Mouse (Mus musculus): ENCODE measurements around the gene H2-DMb1.
"Not testable (repeated sequence)": the region's sequence is repeated elsewhere in the genome, so short reads cannot be mapped to it uniquely, and the experiment has no call there.

The H2-DMb1 gene

DNA sequence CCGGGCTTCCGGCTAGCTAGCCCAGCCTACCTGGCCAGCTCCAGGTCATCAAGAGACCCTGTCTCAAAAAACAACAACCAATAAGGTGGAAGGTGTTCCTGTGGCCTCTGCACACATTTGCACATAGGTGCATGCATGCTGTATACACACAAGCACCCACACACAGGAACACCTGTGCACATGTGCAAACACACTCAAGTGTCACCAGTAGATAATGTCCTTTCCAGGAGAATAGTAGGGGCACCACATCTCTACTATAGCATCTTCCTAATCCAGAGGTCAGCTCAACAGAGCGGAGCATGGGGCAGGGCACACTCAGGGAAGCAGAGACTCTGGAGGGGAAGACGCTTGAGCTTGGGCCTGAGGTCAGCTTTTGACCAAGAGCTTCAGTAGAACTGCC lies 8.7 kb upstream of the H2-DMb1 start:
- not testable (repeated sequence) for DNase-seq (ENCODE audit: low spot score)

DNA sequence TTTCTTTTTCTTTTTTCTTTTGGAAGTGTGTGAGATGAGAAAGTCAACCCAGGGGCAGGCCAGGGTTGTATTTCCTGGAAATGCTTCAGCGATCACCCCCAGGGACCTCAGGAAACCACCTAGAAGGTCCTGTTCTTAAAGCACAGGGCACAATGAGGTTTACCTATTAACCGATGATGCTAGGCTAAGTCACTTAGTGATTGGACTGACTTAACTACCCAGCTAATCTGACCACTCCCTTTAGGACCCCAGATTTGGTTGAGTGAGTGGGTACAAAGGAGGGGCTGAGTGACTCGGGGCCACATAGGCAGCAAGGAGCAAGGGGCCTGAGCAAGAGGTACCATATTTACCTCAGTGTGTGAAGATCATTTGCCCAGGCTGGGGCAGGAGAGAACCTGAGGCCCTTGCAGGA lies 7.9 kb upstream of the H2-DMb1 start:
- no peak for DNase-seq (ENCODE audit: low spot score)

DNA sequence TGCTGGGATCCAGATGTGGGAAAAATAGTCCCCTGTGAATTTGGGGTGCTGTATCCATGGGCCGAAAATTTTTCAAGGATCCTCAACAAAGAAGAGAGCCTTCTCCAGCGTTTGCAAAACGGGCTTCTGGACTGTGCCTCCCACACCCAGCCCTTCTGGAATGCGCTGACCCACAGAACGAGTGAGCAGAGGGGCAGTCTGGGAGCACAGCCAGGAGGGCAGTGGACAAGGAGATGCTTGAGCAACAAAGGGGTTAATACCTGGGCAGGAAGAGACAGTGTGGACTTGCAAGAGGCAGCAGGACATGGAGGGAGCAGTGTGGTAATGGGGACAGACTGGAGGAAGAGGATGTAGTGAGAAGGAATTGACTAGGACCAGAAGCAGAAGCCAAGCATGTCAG lies 2.7 kb downstream of the H2-DMb1 start:
- no peak for DNase-seq (ENCODE audit: low spot score)

DNA sequence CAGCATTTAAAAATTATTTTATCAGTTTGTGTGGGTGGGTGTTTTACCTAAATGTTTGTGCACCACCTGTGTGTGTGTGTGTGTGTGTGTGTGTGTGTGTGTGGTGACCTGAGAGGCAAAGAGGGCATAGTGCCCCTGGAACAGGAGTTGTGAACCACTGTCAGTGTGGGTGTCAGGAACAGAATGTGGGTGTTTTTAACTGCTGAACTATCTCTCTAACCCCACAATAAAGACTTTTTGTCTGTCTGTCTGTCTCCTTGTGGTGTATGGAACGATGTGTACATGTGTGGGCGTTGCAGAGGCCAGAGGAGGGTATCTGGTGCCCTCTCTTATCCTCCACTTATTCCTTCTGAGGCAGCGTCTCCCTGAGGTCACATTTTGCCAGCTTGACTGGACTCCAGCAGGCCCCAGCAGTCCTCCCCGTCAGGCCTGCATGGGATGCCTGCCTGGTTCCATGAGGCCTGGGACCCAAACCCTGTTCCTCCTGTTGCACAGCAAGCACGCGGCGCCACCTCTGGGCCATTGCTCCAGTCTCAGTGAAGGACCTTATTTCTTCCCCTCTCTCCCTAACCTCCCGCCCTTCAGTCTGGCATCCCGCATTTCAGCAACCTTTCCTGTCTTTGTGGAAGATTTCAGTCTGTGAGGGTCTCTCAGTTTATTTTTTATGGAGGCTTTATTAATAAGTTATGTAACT lies 11.5 kb downstream of the H2-DMb1 start:
- no peak for DNase-seq (ENCODE audit: low spot score)

DNA sequence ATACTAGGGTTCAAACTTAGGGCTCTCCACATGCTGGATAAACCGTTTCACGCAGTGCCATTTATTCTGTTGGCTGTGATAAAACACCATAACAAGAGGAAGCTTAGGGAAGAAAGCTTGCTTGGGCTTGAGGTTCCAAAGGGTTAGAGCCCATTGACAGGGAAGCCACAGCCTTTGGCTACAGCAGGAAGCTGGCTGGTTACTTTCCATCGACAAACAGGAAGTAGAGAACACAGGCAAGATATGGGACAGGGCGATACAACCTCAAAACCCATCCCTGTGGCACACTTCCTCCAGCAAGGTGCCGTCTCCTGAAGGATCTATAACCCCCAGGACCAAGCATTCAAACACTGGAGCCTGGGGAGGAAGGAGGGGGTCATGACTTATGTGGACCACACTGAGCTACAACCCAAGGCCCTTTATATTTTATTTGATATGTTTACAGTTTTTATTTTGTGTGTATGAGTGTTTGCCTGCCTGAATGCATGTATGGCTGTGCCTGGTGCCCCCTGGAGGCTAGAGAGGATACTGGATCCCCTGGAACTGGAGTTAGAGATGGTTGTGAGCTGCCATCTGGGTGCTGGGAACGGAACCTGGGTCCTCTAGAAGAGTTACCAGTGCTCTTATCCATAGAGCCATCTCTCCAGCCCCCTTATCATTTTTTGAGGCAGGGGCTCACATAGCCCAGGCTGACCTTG lies 12.3 kb downstream of the H2-DMb1 start:
- no peak for DNase-seq (ENCODE audit: low spot score)

DNA sequence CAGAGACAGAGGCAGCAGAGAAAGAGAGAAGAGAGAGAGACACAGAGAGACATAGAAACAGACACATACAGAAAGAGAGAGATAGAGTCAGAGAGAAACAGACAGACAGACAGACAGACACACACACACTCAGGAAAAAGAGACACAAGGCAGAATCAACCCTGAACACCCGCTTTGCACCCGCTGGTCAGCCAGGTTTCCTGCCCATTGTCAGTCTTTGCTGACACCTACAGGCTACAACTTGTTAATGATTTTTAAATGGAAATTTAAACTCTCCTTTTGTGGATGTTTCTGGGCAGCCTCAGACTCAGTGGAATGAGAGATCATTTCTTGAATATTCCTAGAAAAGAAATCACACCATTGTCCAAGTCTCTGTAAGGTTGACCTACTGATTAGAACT lies 16.4 kb downstream of the H2-DMb1 start:
- DNase-seq (ENCODE audit: low spot score): peak; percentile 16

DNA sequence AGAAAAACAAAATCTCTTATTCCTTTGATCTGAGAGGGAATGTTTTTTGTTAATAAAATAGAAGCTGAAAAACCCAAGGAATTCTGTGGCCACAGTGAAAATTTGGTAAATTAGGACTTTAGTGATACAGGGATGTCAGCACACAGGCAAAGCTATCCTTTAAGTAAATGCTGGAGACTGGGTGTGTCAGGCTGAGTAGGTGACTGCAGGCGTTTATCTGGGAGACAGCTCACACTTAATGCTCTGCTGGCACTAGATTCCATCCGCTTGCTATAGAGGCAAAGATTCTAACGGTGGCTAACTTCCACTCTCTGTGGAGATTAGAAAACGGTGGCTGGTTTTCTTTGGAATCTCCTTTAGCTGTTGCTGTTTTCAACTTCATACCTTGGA lies 17.6 kb downstream of the H2-DMb1 start:
- no peak for DNase-seq (ENCODE audit: low spot score)

DNA sequence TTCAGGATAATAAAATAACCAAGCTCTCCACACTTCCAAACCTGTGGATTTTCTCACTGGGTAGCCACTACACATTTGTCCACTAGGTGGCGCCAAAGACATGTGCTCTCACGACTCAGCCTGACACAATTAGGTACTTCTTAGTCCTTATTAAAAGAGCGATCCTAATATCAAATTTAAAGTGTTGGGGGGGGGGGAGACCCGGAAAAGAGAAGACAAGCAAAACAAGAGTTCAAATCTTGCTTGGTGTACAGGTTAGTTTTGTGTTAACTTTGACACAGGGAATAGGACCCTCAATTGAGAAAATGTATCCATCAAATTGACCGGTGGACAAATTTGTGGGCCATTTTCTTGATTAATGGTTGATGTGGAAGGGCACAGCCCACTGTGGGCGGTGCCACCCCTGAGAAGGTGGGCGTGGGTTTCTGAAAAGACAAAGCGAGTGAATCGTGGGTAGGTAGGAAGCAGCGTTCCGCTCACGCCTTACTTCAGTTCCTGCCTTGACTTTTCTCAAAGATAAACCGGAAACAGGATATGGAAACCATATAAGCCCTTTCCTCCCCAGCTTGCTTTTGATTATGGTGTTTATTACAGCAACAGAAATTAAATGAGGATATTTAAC lies 18.1 kb downstream of the H2-DMb1 start:
- DNase-seq (ENCODE audit: low spot score): peak; percentile 66

DNA sequence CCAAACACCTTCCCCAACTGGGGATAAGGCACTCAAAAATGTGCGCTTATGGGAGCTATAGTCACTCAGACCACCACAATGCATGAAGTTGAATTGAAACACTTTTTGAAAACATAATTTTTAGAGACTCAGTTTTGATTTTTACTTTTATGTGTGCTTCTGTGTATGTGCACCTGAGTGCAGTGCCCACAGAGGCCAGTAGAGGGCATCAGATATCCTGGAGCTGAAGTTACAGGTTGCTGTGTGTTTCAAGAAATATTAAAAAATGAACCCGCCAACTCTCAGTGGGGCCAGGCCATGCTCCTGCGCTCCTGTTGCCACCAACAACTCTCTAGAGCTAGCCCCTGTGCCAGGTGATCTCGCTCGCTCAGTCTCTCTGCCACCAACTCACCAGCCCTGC lies 19.7 kb downstream of the H2-DMb1 start:
- no peak for DNase-seq (ENCODE audit: low spot score)

DNA sequence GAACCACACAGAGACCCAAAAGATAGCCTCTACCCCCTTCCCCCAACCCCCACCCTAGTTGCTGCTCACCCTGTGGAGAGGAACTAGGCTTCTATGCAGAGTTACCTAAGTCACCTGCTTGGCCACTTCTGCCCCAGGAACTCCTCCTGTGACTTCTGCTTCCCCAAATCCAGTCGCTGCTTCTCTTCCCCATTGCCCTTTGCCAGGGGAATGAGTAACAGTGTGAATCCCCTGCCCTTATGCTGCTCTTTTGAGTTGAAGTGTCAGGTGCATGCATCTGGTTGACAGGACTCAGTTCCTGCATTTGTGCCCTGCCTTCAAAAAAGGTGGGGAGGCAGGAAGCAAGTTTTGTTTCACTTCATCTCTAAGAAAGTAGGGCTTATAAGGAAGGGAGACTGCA lies 21.2 kb downstream of the H2-DMb1 start:
- no peak for DNase-seq (ENCODE audit: low spot score)

DNA sequence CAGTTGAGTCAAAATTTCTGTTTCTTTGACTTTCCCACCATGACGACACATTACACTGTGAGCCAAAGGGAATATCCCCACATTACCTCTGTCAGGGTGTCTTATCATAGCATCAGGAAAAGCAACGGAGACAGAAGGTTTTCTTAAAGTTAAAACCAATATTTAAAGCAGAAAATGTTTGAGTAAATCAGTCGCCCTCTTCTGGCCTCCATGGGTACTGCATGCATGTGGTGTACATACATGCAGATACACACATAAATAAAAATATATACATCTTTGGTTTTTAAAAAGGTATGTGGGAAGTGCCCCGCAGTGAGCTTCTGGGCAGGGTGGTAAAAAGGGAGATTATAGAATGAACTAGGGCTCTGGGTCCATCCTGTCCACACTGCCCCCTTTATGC lies 24.3 kb downstream of the H2-DMb1 start:
- DNase-seq (ENCODE audit: low spot score): no peak

DNA sequence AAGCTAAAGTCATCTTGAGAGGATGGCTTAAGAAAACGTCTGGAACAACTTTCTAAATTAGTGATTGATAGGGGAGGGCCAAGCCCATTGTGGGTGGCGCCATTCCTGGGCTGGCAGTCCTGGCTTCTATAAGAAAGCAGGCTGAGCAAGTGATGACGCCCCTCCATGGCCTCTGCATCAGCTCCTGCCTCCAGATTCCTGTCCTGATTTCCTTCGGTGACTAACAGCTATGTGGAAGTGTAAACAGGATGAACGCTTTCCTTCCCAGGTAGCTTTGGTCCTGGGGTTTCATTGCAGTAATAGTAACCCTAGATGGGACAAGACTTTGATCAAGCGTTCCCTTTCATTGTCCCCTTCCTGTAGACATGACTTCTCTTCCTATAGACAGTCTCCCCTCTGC lies 26.1 kb downstream of the H2-DMb1 start:
- DNase-seq (ENCODE audit: low spot score): no peak

DNA sequence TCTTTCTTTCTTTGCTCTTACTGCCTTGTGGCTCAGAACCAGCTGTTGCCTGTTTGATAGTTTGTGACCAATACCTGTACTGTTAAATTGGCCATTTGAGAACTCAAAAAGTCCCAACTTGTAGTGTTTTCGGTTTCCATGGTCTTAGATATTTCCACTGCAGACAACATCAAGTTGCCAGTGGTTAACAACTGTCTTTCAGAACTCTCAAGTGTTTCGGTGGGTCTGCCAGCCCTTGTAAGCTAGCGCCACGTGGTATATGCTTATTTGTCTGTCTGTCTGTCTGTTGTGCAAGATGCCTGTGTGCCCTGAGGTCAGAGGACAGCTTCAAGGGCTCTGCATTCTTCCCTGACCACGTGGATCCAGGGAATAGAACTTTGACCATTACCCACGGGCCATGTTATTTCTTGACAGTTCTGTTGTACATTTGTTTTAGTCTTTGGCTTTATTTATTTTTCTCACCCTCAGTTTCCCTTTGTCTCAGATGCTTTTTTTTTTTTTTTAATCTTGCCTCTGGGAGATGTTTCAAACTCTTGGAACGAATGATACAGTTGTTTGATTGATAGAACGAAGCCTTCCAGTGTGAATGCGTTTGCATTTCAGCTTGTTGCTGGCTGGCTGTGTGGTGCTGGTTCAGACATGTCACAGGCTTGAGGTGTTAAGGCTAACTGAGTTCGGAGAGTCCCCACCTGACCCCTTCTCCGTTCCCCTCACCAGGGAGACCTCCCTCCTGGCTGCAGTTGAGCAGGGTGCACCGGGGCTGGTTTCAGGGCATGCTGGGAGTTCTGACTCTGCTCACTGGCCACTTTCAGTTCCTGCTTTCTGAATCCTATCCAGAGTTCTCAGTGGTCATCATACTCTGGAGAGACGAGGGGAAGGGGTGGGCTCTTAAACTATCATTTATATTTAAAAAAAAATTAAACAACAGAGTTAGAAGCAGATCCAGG lies 27.3 kb downstream of the H2-DMb1 start:
- no peak for DNase-seq (ENCODE audit: low spot score)

DNA sequence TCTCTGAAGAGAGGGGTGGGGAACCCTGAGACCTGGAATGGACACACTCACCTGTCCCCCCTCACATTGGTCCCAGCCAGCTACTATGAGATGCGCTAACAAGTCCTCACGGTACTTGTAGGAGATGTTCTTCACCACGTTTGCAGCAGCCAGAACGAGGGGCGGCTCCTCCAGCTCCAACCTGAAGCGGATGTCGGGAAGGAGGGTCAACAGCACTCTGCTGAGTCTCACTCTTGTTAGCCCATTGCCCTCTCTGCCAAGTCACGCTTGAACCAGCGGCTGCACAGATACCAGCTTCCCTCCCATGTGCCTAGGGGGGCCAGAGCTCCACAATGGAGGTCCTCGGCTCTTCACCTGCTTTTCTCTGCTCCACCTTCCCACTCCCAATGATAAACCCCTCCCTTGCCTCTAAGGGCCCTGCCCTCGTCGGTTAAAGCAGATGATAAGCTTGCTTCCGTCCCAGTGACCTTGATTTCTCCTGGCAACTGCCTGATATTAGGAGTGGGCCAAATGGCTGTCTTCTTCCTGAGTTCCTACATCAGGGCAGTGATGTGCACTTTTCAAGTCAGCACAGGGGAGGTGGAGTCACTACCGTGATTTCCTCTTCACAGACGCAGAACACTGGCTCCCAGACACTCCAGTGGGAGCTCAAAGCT lies 30.8 kb downstream of the H2-DMb1 start:
- DNase-seq (ENCODE audit: low spot score): no peak

DNA sequence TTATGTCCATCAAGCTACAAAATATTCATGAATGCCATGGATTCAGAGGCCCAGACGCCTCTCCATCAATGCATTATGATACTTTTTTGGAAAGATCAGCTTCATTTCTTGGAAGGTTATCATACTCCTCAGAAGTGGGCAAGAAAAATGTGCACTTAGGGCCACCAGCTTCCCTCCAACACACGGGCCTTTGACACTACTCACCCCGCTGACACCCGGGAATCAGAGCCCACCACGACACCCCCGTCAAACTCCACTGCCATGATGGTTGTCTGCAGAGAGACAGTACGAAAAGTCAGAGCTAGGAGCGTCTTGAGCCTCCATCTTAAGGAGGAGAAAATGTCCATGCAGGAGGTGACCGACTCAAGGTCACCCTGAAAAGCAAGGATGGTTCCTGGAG lies 32.7 kb downstream of the H2-DMb1 start:
- no peak for DNase-seq (ENCODE audit: low spot score)

DNA sequence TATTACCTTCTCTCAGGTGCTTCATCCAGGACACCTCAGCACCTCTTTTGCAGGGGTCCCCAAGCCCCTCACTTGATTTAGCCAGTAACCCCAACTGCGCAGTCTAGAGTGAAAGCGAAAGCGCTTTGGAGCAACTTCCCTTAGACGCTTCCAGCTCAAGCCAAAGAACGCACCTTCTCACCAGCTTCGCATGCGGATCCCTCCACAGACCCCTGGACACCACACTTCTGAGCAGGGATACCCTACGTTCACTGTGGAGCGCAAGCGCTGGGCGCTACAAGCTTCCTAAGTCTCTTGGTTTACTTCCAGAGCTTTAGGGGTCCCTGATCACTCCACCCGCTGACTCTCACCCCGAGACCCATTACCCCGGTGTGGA lies 34.0 kb downstream of the H2-DMb1 start:
- DNase-seq (ENCODE audit: low spot score): no peak

DNA sequence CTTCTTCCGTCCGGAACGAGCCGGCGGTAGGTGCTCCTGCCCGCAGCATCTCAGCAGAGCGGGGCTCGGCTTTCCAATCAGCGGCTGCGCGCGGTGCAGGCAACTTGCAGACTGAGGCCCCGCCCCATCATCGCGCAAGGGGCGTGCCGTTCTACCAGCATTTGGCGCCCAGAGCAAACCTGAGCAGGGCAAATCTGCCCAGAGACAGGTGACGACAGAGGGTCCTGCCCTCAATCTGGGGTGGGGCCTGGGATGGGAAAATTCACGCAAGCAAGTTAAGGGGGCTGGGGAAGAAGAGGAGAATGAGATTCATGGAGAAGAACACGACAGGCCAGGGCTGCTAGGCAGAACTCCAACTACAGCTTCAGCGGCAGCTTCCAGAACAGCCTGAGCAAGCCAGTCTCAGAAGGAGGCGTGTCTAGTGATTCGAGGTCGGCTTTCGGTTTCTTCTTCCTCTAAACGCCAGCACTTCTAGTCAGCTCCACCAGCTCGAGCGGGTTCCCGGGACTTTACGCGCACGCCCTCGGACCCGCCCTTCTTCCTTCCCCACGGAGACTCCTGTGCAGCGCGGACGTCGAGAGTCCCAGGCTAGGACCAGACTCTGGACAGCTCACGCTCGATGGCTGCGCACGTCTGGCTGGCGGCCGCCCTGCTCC lies 34.5 kb downstream of the H2-DMb1 start, which contains the start of the genes Tap1 and Psmb9:
TSS of gene Tap1 (plus strand) at position 293 of the 656 bp plus-strand sequence.
TSS of gene Psmb9 (minus strand) at position 504 of the 656 bp plus-strand sequence.
- peak; percentile 91 for DNase-seq (ENCODE audit: low spot score)

DNA sequence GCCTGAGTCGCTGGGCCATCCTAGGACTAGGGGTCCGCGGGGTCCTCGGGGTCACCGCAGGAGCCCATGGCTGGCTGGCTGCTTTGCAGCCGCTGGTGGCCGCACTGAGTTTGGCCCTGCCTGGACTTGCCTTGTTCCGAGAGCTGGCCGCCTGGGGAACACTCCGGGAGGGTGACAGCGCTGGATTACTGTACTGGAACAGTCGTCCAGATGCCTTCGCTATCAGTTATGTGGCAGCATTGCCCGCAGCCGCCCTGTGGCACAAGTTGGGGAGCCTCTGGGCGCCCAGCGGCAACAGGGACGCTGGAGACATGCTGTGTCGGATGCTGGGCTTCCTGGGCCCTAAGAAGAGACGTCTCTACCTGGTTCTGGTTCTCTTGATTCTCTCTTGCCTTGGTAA lies 35.1 kb downstream of the H2-DMb1 start:
- no peak for DNase-seq (ENCODE audit: low spot score)

DNA sequence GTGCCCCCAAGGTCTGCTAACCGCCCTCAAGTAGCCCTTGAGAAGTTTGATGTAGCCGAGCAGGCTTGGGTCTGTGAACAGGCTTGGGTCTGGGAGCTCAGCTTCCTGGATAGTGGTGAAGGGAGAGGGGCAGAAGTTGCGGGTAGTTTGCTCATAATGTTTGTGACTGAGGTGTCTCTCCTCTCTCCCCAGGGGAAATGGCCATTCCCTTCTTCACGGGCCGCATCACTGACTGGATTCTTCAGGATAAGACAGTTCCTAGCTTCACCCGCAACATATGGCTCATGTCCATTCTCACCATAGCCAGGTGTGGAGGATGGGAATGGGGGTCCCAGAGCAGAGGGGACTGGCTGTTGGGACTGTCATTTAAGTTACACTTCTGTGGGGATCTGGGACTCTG lies 36.1 kb downstream of the H2-DMb1 start:
- no peak for DNase-seq (ENCODE audit: low spot score)

DNA sequence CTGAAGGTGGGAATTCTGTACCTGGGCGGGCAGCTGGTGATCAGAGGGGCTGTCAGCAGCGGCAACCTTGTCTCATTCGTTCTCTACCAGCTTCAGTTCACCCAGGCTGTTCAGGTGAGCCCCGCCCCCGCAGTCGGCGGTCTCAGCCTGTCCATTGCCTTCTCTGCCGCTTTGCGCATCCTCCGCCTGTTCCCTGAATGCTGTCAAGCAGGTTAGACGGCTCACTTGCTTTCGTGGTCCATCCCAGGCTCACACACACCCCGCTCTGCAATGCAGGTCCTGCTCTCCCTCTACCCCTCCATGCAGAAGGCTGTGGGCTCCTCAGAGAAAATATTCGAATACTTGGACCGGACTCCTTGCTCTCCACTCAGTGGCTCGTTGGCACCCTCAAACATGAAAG lies 40.0 kb downstream of the H2-DMb1 start:
- no peak for DNase-seq (ENCODE audit: low spot score)

DNA sequence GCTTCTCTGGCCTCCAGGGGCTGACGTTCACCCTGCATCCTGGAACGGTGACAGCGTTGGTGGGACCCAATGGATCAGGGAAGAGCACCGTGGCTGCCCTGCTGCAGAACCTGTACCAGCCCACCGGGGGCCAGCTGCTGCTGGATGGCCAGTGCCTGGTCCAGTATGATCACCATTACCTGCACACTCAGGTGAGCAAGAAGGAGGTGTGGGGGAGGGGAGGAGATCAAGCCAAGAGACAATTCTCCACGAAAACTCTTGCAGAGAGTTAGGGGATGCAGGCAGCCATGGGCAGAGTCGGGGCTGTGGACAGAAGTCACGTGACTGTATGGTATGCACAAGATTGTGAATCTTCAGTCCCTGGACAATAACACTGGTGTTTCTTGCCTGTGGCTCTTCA lies 40.6 kb downstream of the H2-DMb1 start:
- DNase-seq (ENCODE audit: low spot score): no peak
